Mouse (Mus musculus) A20 (cell line): ENCODE results near the gene Tmprss6.

ENCODE experiments used
- DNase-seq: peaks from one replicate; pipeline ENCODE4 v3.0.0-alpha.2; 2011; ENCODE audit warnings: low read depth, low spot score

Gene Tmprss6

GRCm38 (mm10) chr15:78482518-78482917 lies 14.1 kb upstream of the Tmprss6 start:
- DNase-seq, result no peak

GRCm38 (mm10) chr15:78481448-78482000 lies 13.1 kb upstream of the Tmprss6 start:
- no peak for DNase-seq

- DNase-seq, result no peak
Measured at GRCm38 (mm10) chr15:78480991-78481390, 12.6 kb upstream of the Tmprss6 start.

GRCm38 (mm10) chr15:78480111-78480510 lies 11.7 kb upstream of the Tmprss6 start:
- no peak for DNase-seq

GRCm38 (mm10) chr15:78479470-78479869 lies 11.0 kb upstream of the Tmprss6 start:
- no peak for DNase-seq

- no peak for DNase-seq
Measured at GRCm38 (mm10) chr15:78478073-78478472, 9.6 kb upstream of the Tmprss6 start.

GRCm38 (mm10) chr15:78476878-78477277 lies 8.4 kb upstream of the Tmprss6 start:
- peak; percentile 16 for DNase-seq

- no peak for DNase-seq
Measured at GRCm38 (mm10) chr15:78475604-78476031, 7.2 kb upstream of the Tmprss6 start.

GRCm38 (mm10) chr15:78473442-78473841 lies 5.0 kb upstream of the Tmprss6 start:
- DNase-seq, result no peak

- no peak for DNase-seq
Measured at GRCm38 (mm10) chr15:78471902-78472301, 3.5 kb upstream of the Tmprss6 start.

- DNase-seq, result no peak
Measured at GRCm38 (mm10) chr15:78470495-78471276, 2.3 kb upstream of the Tmprss6 start.

- no peak for DNase-seq
Measured at GRCm38 (mm10) chr15:78467570-78467969, 864 bp downstream of the Tmprss6 start.

GRCm38 (mm10) chr15:78466809-78467208 lies 1.6 kb downstream of the Tmprss6 start:
- DNase-seq, result no peak

- no peak for DNase-seq
Measured at GRCm38 (mm10) chr15:78462981-78463380, 5.5 kb downstream of the Tmprss6 start.

GRCm38 (mm10) chr15:78457193-78457592 lies 11.2 kb downstream of the Tmprss6 start:
- no peak for DNase-seq

- DNase-seq, result no peak
Measured at GRCm38 (mm10) chr15:78456051-78456450, 12.4 kb downstream of the Tmprss6 start.

GRCm38 (mm10) chr15:78455168-78455567 lies 13.3 kb downstream of the Tmprss6 start:
- DNase-seq, result no peak

GRCm38 (mm10) chr15:78452929-78453328 lies 15.5 kb downstream of the Tmprss6 start:
- DNase-seq, result peak; percentile 37

- DNase-seq, result no peak
Measured at GRCm38 (mm10) chr15:78451201-78451600, 17.2 kb downstream of the Tmprss6 start.

GRCm38 (mm10) chr15:78450419-78450768 lies 18.0 kb downstream of the Tmprss6 start:
- DNase-seq, result no peak

- peak; percentile 81 for DNase-seq
Measured at GRCm38 (mm10) chr15:78449694-78450418, 18.6 kb downstream of the Tmprss6 start.

GRCm38 (mm10) chr15:78449131-78449530 lies 19.3 kb downstream of the Tmprss6 start:
- no peak for DNase-seq
